Mouse (Mus musculus) heart, embryonic 15.5 days (tissue): ENCODE data around the gene Lrrk1. TPM values are rescaled to one million over a fixed set of nuclear protein-coding genes. Genes with fewer than 3 reads are reported as not detected.

Experiments
- ATAC-seq: fragments of 200-750 bp; cut with Nextera tagmentation; replicated peaks from 2 replicates; pipeline ENCODE4 v1.8.0; 2017; ENCODE audit warnings: low read depth, moderate TSS enrichment; ENCODE audit not compliant: insufficient number of reproducible peaks, insufficient read depth, low FRiP score
- H3K27ac ChIP-seq: fragments of 300-500 bp; sonication (generic); 2 replicates; pipeline ENCODE4 v1.5.1; 2015; ENCODE audit warnings: mild to moderate bottlenecking, inconsistent platforms
- H3K27me3 ChIP-seq: fragments of 300-500 bp; sonication (generic); 2 replicates; pipeline ENCODE4 v1.6.1; 2015; ENCODE audit warnings: inconsistent platforms
- H3K36me3 ChIP-seq: fragments of 300-500 bp; sonication (generic); 2 replicates; pipeline ENCODE4 v1.6.1; 2015; ENCODE audit warnings: mild to moderate bottlenecking, inconsistent platforms
- H3K4me1 ChIP-seq: fragments of 300-500 bp; sonication (generic); replicated peaks from 2 replicates; pipeline ENCODE4 v1.6.1; 2015; ENCODE audit warnings: inconsistent platforms
- H3K4me2 ChIP-seq: fragments of 300-500 bp; sonication (generic); 2 replicates; pipeline ENCODE4 v1.6.1; 2015; ENCODE audit warnings: inconsistent platforms, mild to moderate bottlenecking, moderate library complexity
- H3K4me3 ChIP-seq: fragments of 300-500 bp; sonication (generic); 2 replicates; pipeline ENCODE4 v1.5.1; 2015; ENCODE audit warnings: mild to moderate bottlenecking, inconsistent platforms
- H3K9ac ChIP-seq: fragments of 300-500 bp; sonication (generic); 2 replicates; pipeline ENCODE4 v1.6.1; 2015; ENCODE audit warnings: mild to moderate bottlenecking, inconsistent platforms
- H3K9me3 ChIP-seq: fragments of 300-500 bp; sonication (generic); replicated peaks from 2 replicates; pipeline ENCODE4 v1.6.1; 2016; ENCODE audit warnings: inconsistent platforms
- WGBS: fragments of 180-500 bp; shearing (Covaris S2); methylation state at CpG from one replicate; pipeline ENCODE4 v1.1.7; 2015; ENCODE audit warnings: mixed read lengths; 5-methylcytosine and 5-hydroxymethylcytosine counted together
- polyA plus RNA-seq: library from polyadenylated mRNA; unstranded; fragments of >200 nt; fragmentation: Nextera tagmentation; extraction: Ambion mirVana; gene quantifications from 2 replicates; pipeline ENCODE4 v1.2.1, GENCODE M21; 2015

Gene Lrrk1
- polyA plus RNA-seq, 1 experiment from 2014 or later = 7.8 TPM

- no peak overlapping the region for H3K27ac ChIP-seq
- no peak overlapping the region for H3K9ac ChIP-seq
- 83% methylated on average over 2 of the region's 2 CpGs for WGBS
- no peaks in the 10 kb centered on the region for H3K27me3 ChIP-seq
- no peaks in the 10 kb centered on the region for H3K9me3 ChIP-seq
- no peak for ATAC-seq
- H3K4me2 ChIP-seq = no peak overlapping the region
- H3K4me1 ChIP-seq = peaks cover 14% of the 10 kb centered on the region
- no peak overlapping the region for H3K4me3 ChIP-seq
- H3K36me3 ChIP-seq = peaks cover 3% of the 10 kb centered on the region; the same call in 1 of the 2 replicates
These were observed 51.2 kb downstream of the Lrrk1 start for GRCm38 (mm10) chr7:66336955-66337354.

- 80% methylated on average over 4 of the region's 4 CpGs for WGBS
- H3K4me2 ChIP-seq = no peak overlapping the region
- H3K27me3 ChIP-seq = no peaks in the 10 kb centered on the region
- H3K36me3 ChIP-seq = peaks cover 3% of the 10 kb centered on the region; the same call in 1 of the 2 replicates
- no peak overlapping the region for H3K27ac ChIP-seq
- no peak overlapping the region for H3K9ac ChIP-seq
- H3K4me1 ChIP-seq = 0 out of 2 replicates have a peak, but pooled peaks cover 2% of the 10 kb centered on the region
- H3K9me3 ChIP-seq = no peaks in the 10 kb centered on the region
- H3K4me3 ChIP-seq = no peak overlapping the region
- no peak for ATAC-seq
These were observed 54.1 kb downstream of the Lrrk1 start for GRCm38 (mm10) chr7:66333906-66334500.

GRCm38 (mm10) chr7:66332340-66332739 lies 55.8 kb downstream of the Lrrk1 start:
- H3K4me1 ChIP-seq = no peaks in the 10 kb centered on the region
- no peak overlapping the region for H3K4me3 ChIP-seq
- H3K9ac ChIP-seq = no peak overlapping the region
- H3K27ac ChIP-seq = no peak overlapping the region
- H3K27me3 ChIP-seq = no peaks in the 10 kb centered on the region
- H3K36me3 ChIP-seq = peaks cover 3% of the 10 kb centered on the region; the same call in 1 of the 2 replicates
- no peak overlapping the region for H3K4me2 ChIP-seq
- H3K9me3 ChIP-seq = no peaks in the 10 kb centered on the region
- WGBS = 83% methylated on average over 8 of the region's 8 CpGs
- no peak for ATAC-seq

- Histone ChIP-seq H3K9me3 (no peaks in the 10 kb centered on the region), H3K27me3 (no peaks in the 10 kb centered on the region), H3K4me3 (no peak overlapping the region), H3K27ac (no peak overlapping the region), H3K4me1 (peaks cover 3% of the 10 kb centered on the region), H3K9ac (no peak overlapping the region), H3K36me3 (peaks cover 3% of the 10 kb centered on the region; the same call in 1 of the 2 replicates), H3K4me2 (no peak overlapping the region)
- 78% methylated on average over 9 of the region's 9 CpGs for WGBS
- no peak for ATAC-seq
These were observed 57.5 kb downstream of the Lrrk1 start for GRCm38 (mm10) chr7:66330610-66331009.

GRCm38 (mm10) chr7:66327516-66327915 lies 60.6 kb downstream of the Lrrk1 start:
- Histone ChIP-seq H3K36me3 (no peaks in the 10 kb centered on the region), H3K4me1 (peaks cover 6% of the 10 kb centered on the region), H3K27me3 (no peaks in the 10 kb centered on the region), H3K27ac (no peak overlapping the region), H3K9me3 (no peaks in the 10 kb centered on the region), H3K9ac (no peak overlapping the region), H3K4me3 (no peak overlapping the region), H3K4me2 (no peak overlapping the region)
- WGBS = 97% methylated on average over 2 of the region's 2 CpGs
- ATAC-seq = no peak

- ATAC-seq = no peak
- H3K4me1 ChIP-seq = peaks cover 14% of the 10 kb centered on the region
- no peaks in the 10 kb centered on the region for H3K9me3 ChIP-seq
- no peak overlapping the region for H3K4me3 ChIP-seq
- no peak overlapping the region for H3K9ac ChIP-seq
- no peak overlapping the region for H3K27ac ChIP-seq
- H3K36me3 ChIP-seq = no peaks in the 10 kb centered on the region
- no peak overlapping the region for H3K4me2 ChIP-seq
- H3K27me3 ChIP-seq = no peaks in the 10 kb centered on the region
- WGBS = 49% methylated on average over 3 of the region's 3 CpGs
These were observed 62.6 kb downstream of the Lrrk1 start for GRCm38 (mm10) chr7:66325419-66326053.

- no peak overlapping the region for H3K4me2 ChIP-seq
- H3K36me3 ChIP-seq = no peaks in the 10 kb centered on the region
- no peak overlapping the region for H3K9ac ChIP-seq
- H3K4me1 ChIP-seq = peaks cover 14% of the 10 kb centered on the region
- whole genome bisulfite sequencing = 70% methylated on average over 9 of the region's 9 CpGs
- H3K4me3 ChIP-seq = no peak overlapping the region
- H3K27me3 ChIP-seq = no peaks in the 10 kb centered on the region
- no peaks in the 10 kb centered on the region for H3K9me3 ChIP-seq
- H3K27ac ChIP-seq = no peak overlapping the region; the same call in 1 of the 2 replicates
- ATAC-seq = no peak
These were observed 64.7 kb downstream of the Lrrk1 start for GRCm38 (mm10) chr7:66323252-66324015.

- Histone ChIP-seq H3K4me3 (no peak overlapping the region), H3K9me3 (no peaks in the 10 kb centered on the region), H3K27me3 (no peaks in the 10 kb centered on the region), H3K9ac (no peak overlapping the region), H3K36me3 (peaks cover 5% of the 10 kb centered on the region; the same call in 1 of the 2 replicates), H3K27ac (no peak overlapping the region), H3K4me1 (peaks cover 14% of the 10 kb centered on the region), H3K4me2 (no peak overlapping the region)
- WGBS = 53% methylated on average over 5 of the region's 5 CpGs
- no peak for ATAC-seq
These were observed 67.2 kb downstream of the Lrrk1 start for GRCm38 (mm10) chr7:66320996-66321395.

GRCm38 (mm10) chr7:66318147-66318546 lies 70.0 kb downstream of the Lrrk1 start:
- no peak overlapping the region for H3K9ac ChIP-seq
- H3K27ac ChIP-seq = no peak overlapping the region
- no peak overlapping the region for H3K4me3 ChIP-seq
- H3K27me3 ChIP-seq = no peaks in the 10 kb centered on the region
- H3K36me3 ChIP-seq = peaks cover 9% of the 10 kb centered on the region; the same call in 1 of the 2 replicates
- peaks cover 7% of the 10 kb centered on the region for H3K4me1 ChIP-seq
- ATAC-seq = no peak
- H3K9me3 ChIP-seq = no peaks in the 10 kb centered on the region
- 84% methylated on average over 6 of the region's 6 CpGs for WGBS
- no peak overlapping the region for H3K4me2 ChIP-seq

- no peak overlapping the region for H3K4me2 ChIP-seq
- H3K36me3 ChIP-seq = peaks cover 7% of the 10 kb centered on the region; the same call in 1 of the 2 replicates
- no peaks in the 10 kb centered on the region for H3K9me3 ChIP-seq
- no peak overlapping the region for H3K4me3 ChIP-seq
- no peaks in the 10 kb centered on the region for H3K27me3 ChIP-seq
- peaks cover 25% of the 10 kb centered on the region for H3K4me1 ChIP-seq
- no peak for ATAC-seq
- WGBS = 67% methylated on average over 26 of the region's 26 CpGs
- H3K9ac ChIP-seq = no peak overlapping the region
- no peak overlapping the region for H3K27ac ChIP-seq
These were observed 77.2 kb downstream of the Lrrk1 start for GRCm38 (mm10) chr7:66310670-66311656.
